Mouse (Mus musculus): ENCODE data around the gene Cfap44.

The Cfap44 gene

GRCm38 (mm10) chr16:44394577-44395243 is at the start of gene Cfap44:
Gene Cfap44, plus strand, starts transcription at chr16:44394796.
- peak; percentile 92 for DNase-seq

DNA sequence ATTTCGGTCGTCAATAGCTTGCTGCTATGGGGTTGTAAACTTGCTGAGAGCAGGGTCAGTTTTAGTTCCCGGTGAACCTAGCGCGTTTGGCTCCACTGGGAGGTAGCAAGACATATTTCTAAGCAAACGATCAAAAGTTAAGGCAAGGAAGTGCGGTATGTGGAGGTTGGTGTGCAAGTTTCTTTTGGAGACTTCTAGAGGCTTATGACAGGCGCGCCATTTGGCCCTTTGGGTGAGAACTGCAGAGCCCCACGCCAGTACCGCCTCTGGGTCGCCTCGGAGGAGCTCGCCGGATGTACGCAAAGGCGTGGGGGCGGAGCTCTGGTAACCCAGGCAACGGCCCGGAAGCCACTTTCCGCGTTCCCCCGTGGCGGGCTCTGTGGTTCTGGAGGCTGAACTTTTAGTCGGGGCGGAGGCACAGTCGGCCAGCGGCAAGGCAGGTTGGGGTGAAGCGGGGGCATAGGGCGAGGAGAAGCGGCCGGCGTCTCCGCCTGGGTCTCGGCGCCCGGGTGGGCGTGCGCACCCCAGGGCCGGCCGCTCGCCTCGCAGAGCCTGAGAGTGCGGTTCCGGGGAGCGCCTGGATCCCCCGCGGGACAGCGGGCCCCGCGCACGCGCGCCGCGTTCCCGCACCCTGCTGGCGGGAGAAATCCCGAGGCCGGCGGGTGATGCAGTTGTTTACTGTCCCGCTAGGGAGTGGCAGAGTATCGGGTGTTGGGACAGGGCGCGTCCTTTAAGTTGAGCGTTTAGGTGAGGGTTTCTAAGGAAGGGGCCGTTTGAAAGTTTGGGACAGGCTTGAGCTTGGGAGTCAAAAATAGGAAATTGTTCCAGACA is 47.3 kb upstream of the Cfap44 start, which contains the start of gene Spice1:
TSS of gene Spice1 (plus strand) at position 51 of the 831 bp plus-strand sequence.
- peak; percentile 90 for DNase-seq

DNA sequence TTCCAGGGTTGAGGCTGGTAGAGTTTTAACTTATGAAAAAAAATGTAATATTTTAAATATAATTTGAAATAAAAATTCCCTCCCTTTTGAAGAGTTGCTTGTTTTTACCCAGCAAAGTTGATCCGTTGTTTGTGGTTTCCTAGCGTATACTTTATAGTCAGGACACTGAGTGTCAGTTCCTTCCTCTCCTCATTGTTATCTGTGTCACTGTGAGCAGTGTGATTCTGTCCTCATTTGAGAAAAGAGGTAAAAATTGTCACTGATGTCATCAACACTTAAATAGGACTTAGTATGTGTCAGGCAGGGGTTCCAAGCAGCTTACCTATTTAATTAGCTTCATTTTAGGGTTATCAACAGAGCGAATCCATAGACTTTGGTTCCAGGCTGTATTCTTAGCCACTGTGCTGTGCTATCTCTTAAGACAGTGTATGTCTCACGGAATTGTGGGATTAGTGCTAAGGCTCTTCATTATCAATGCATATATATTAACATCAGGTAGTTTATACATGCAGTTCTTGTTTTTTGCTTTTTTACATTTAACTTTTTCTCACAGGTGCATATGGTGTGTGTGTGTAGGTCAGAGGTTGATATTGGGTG is 44.7 kb upstream of the Cfap44 start:
- DNase-seq, result no peak

- DNase-seq, result no peak
These were observed 38.3 kb upstream of the Cfap44 start for GRCm38 (mm10) chr16:44356291-44356690.

DNA sequence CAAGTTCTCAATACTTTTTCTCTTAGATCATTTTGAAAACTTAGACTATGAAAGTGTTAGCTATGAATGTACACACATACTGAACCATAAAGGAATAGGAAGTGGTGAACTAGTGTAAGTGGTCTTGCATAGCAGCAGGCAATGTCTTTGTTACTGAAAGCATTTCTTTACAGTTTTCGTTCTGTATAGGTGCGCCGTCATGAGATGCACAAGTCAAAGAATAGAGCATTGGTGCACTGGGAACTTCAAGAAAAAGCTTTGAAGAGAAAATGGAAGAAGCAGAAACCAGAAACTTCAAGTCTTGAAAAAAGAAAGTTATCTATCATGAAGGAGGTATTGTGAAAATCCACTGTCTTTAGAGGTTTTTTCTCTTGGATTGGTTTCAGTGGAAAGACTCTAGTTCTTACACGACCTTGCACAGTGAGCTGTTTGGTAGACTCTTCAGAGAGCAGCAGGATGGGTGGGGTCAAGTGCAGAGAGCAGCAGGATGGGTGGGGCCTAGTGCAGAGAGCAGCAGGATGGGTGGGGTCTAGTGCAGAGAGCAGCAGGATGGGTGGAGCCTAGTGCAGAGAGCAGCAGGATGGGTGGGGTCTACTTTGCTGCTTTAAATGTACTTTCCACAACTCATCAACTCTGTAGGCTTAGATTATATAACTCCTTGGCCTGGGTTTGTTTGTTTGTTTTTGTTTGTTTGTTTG is 36.9 kb upstream of the Cfap44 start:
- no peak for DNase-seq

- DNase-seq, result peak; percentile 19
These were observed 32.4 kb upstream of the Cfap44 start for GRCm38 (mm10) chr16:44361921-44362890.

- no peak for DNase-seq
These were observed 29.1 kb upstream of the Cfap44 start for GRCm38 (mm10) chr16:44365522-44365921.

DNA sequence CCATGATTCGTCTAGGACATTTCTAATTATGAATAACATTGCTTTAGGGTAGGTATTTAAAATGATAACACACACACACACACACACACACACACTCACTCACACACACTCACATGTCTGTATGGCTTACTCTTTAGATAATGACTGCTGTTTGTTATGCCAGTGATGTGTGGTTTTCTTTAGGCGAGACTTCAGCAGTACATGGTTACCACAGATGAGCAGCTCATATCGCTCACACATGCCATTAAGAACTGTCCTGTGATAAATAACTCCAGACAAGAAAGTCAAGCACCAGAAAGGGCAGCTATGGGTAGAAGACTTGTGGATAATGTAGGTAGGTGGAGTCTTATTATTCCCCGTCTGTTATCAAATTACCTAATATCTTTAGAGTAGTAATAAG is 19.1 kb upstream of the Cfap44 start:
- no peak for DNase-seq

DNA sequence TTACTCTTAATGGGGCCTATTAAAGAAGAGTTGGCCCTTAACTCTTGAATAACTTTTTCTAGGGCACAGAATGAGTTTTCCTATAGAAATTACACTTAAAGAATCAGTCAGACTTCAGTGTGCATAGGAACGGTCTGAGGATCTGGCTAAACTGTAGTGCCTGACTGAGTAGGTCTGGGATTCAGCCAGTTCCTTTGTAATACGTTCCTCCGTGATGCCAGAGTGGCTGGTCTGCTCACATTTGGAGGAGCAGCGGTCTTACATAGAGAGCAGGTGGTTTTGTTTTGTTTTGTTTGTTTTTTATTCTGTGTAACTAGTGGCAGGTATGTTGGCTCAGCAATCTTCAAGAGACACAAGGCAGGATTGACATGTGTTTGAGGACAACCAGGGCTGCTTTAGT is 14.6 kb upstream of the Cfap44 start:
- DNase-seq, result no peak

GRCm38 (mm10) chr16:44381578-44381977 is 13.0 kb upstream of the Cfap44 start:
- DNase-seq, result no peak

DNA sequence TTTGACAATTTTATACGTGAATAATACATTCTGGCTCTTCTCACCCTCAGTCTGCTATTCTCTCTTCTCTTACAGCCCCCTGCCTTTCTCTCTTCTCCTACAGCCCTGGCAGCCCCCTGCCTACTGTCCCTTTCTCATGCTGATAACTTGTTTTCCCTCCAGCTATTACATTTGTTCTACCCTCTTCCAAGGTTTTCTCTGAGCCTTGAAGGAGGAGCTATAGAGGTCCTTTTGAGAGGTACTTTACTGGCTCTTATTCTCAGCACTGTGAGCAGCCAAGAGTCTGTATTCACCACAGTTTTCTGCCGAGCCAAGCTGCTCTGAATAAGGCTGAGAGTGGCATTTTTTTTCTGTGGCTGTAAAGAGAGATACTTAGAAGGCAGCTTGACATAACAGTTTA is 11.0 kb upstream of the Cfap44 start:
- DNase-seq, result no peak

- no peak for DNase-seq
These were observed 10.3 kb upstream of the Cfap44 start for GRCm38 (mm10) chr16:44384251-44384650.

- peak; percentile 78 for DNase-seq
These were observed 2.6 kb upstream of the Cfap44 start for GRCm38 (mm10) chr16:44391877-44392548.

GRCm38 (mm10) chr16:44404933-44405332 is 10.3 kb downstream of the Cfap44 start:
- DNase-seq, result no peak

DNA sequence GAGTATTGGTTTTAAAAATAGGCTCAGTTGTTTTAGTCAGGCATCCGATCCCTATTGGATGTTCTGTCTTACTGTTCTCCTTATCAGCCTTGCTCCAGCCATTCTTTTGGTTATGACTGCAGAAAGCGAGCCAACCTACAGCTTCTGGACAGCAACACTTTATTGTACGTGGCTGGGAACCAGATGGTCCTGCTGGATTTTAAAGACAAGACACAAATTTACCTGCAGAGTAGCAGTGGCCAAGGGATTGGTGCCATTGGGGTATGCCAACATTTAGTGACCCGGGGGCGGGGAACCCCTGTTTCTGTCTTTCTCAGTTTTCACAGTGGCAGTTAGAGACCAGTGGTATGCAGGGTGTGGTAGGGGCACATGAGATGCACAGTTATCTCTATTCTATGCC is 12.6 kb downstream of the Cfap44 start:
- DNase-seq, result no peak

- no peak for DNase-seq
These were observed 13.7 kb downstream of the Cfap44 start for GRCm38 (mm10) chr16:44408290-44408689.

- DNase-seq, result no peak
These were observed 15.6 kb downstream of the Cfap44 start for GRCm38 (mm10) chr16:44410176-44410575.

DNA sequence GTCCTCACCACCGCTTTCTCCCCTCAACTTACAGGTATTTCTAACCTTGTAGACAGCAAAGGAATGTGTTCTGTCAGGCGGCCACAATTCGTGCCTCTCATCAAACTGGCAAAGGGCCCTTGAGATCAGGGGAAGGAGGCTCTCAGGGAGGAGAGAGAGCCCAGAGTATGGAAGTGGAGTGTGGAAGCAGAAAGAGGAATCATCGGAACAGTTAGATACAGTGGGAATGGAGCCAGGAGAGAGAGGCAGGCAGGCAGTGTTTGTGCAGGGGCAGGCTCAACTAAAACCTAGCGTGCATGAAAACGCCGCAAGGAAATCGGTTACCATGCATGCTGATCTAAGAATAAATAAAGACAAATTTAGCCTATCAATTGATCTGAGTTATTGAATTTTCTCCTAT is 23.0 kb downstream of the Cfap44 start:
- peak; percentile 24 for DNase-seq

- DNase-seq, result no peak
These were observed 27.1 kb downstream of the Cfap44 start for GRCm38 (mm10) chr16:44421735-44422134.

DNA sequence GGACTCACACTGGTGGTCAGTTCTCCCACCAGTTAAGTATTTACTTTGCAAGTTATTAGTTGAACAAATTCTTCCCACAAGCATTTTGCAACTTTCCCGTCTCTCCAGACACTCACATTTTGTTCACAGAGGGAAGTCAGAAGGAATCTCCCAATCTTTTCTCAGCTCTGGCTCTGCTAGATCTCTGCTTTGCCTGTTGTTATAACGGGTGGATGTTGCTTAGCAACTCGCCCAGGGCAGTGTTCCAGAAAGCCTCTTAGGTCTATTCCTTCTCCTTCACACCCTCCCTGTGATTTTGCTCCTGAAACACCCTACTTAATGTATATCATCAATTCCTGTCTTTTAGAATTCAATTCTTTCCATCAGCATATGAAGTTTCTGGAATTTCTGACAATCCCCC is 28.9 kb downstream of the Cfap44 start:
- DNase-seq, result peak; percentile 71

GRCm38 (mm10) chr16:44428456-44428855 is 33.9 kb downstream of the Cfap44 start:
- DNase-seq, result no peak
